Mouse (Mus musculus) limb, embryonic 14.5 days (tissue): ENCODE data around the gene Stoml3. TPM values are rescaled to one million over a fixed set of nuclear protein-coding genes. Genes with fewer than 3 reads are reported as not detected.

Source experiments
- ATAC-seq: fragments of 200-750 bp; cut with Nextera tagmentation; 2 replicates; pipeline ENCODE4 v1.8.0; 2017; ENCODE audit warnings: low read depth, moderate number of reproducible peaks, moderate TSS enrichment; ENCODE audit not compliant: low FRiP score
- DNase-seq: peaks from one replicate; pipeline ENCODE4 v3.0.0-alpha.2; 2015; ENCODE audit warnings: low spot score
- H3K27ac ChIP-seq: fragments of 300-500 bp; sonication (generic); replicated peaks from 2 replicates; pipeline ENCODE4 v1.5.1; 2014; ENCODE audit warnings: low read depth, mild to moderate bottlenecking, low read length, moderate library complexity, mixed read lengths
- H3K27me3 ChIP-seq: fragments of 300-500 bp; sonication (generic); 2 replicates; pipeline ENCODE4 v1.6.1; 2014; ENCODE audit warnings: low read length, mixed read lengths; ENCODE audit not compliant: control insufficient read depth, insufficient read depth
- H3K36me3 ChIP-seq: fragments of 300-500 bp; sonication (generic); 2 replicates; pipeline ENCODE4 v1.6.1; 2014; ENCODE audit warnings: mild to moderate bottlenecking, low read length, moderate library complexity, mixed read lengths; ENCODE audit not compliant: control insufficient read depth, insufficient read depth
- H3K4me1 ChIP-seq: fragments of 300-500 bp; sonication (generic); 2 replicates; pipeline ENCODE4 v1.6.1; 2014; ENCODE audit warnings: antibody characterized with exemption, low read length, mixed read lengths; ENCODE audit not compliant: control insufficient read depth, insufficient read depth
- H3K4me2 ChIP-seq: fragments of 300-500 bp; sonication (generic); replicated peaks from 2 replicates; pipeline ENCODE4 v1.6.1; 2014; ENCODE audit warnings: low read depth, mild to moderate bottlenecking, low read length, moderate library complexity; ENCODE audit not compliant: severe bottlenecking
- H3K4me3 ChIP-seq: fragments of 300-500 bp; sonication (generic); replicated peaks from 2 replicates; pipeline ENCODE4 v1.5.1; 2014; ENCODE audit warnings: low read length
- H3K9ac ChIP-seq: fragments of 300-500 bp; sonication (generic); 2 replicates; pipeline ENCODE4 v1.6.1; 2014; ENCODE audit warnings: mild to moderate bottlenecking, low read depth, low read length, moderate library complexity; ENCODE audit not compliant: severe bottlenecking
- H3K9me3 ChIP-seq: fragments of 300-500 bp; sonication (generic); 2 replicates; pipeline ENCODE4 v1.6.1; 2016; ENCODE audit warnings: low read length; ENCODE audit not compliant: control insufficient read depth
- POLR2A ChIP-seq: fragments of 200-500 bp; IDR thresholded peaks from 2 replicates; pipeline ENCODE4 v1.8.0; 2012; ENCODE audit warnings: inconsistent platforms, mild to moderate bottlenecking, moderate library complexity, borderline replicate concordance; ENCODE audit not compliant: insufficient read depth, insufficient read length; ENCODE audit errors: extremely low read depth
- WGBS: fragments of 180-500 bp; shearing (Covaris S2); extraction: QIAGEN DNeasy Blood & Tissue Kit; methylation state at CpG from one replicate; pipeline ENCODE4 v1.1.7; 2014; 5-methylcytosine and 5-hydroxymethylcytosine counted together
- polyA plus RNA-seq, 2 experiments: library from polyadenylated mRNA; depleted of rRNA in 1 of 2; stranded (reverse) in 1 of 2; unstranded in 1 of 2; fragments of >200 nt; fragmentation: Nextera tagmentation in 1 of 2; extraction: Ambion mirVana in 1 of 2; gene quantifications; 2 replicates each; pipeline versions ENCODE4 v1.2.1 to v1.2.3; 2012 to 2014

The Stoml3 gene
- polyA plus RNA-seq, 2 experiments: 0.03 to 0.14 TPM

GRCm38 (mm10) chr3:53477468-53477867 is 11.0 kb upstream of the Stoml3 start:
- WGBS: 90% methylated on average over 17 of the region's 17 CpGs
- peak; percentile 48 for ATAC-seq
- Histone ChIP-seq H3K4me3 (no peak overlapping the region), H3K27me3 (no peaks in the 10 kb centered on the region), H3K36me3 (peaks cover 88% of the 10 kb centered on the region), H3K4me2 (no peak overlapping the region), H3K4me1 (no peaks in the 10 kb centered on the region), H3K9ac (no peak overlapping the region), H3K9me3 (no peaks in the 10 kb centered on the region), H3K27ac (no peak overlapping the region)
- no peak for TF ChIP-seq POLR2A
- peak; percentile 12 for DNase-seq

- ATAC-seq: no peak
- H3K36me3 ChIP-seq: peaks cover 78% of the 10 kb centered on the region
- no peak for TF ChIP-seq POLR2A
These were observed 9.9 kb upstream of the Stoml3 start for GRCm38 (mm10) chr3:53478419-53479046.

GRCm38 (mm10) chr3:53483414-53484059 is 4.9 kb upstream of the Stoml3 start:
- no peak for DNase-seq
- H3K27ac ChIP-seq: no peak overlapping the region
- H3K27me3 ChIP-seq: no peaks in the 10 kb centered on the region
- no peaks in the 10 kb centered on the region for H3K9me3 ChIP-seq
- H3K9ac ChIP-seq: no peak overlapping the region
- 84% methylated on average over 8 of the region's 8 CpGs for WGBS
- no peak overlapping the region for H3K4me2 ChIP-seq
- no peak for ATAC-seq
- no peak for TF ChIP-seq POLR2A
- no peaks in the 10 kb centered on the region for H3K4me1 ChIP-seq
- H3K4me3 ChIP-seq: no peak overlapping the region
- H3K36me3 ChIP-seq: peaks cover 33% of the 10 kb centered on the region

More at GRCm38 (mm10) chr3:53478419-53479046, 9.9 kb upstream of the Stoml3 start:
- Histone ChIP-seq H3K9ac (no peak overlapping the region), H3K4me2 (no peak overlapping the region), H3K27me3 (no peaks in the 10 kb centered on the region), H3K4me3 (no peak overlapping the region), H3K27ac (no peak overlapping the region), H3K4me1 (no peaks in the 10 kb centered on the region), H3K9me3 (no peaks in the 10 kb centered on the region)
- 97% methylated on average over 30 of the region's 30 CpGs for WGBS
- no peak for DNase-seq

GRCm38 (mm10) chr3:53486561-53486960 is 1.9 kb upstream of the Stoml3 start:
- no peak overlapping the region for H3K27ac ChIP-seq
- no peaks in the 10 kb centered on the region for H3K27me3 ChIP-seq
- peaks cover 6% of the 10 kb centered on the region for H3K36me3 ChIP-seq
- no peaks in the 10 kb centered on the region for H3K4me1 ChIP-seq
- H3K9me3 ChIP-seq: no peaks in the 10 kb centered on the region
- WGBS: 75% methylated on average over 10 of the region's 10 CpGs
- TF ChIP-seq POLR2A: no peak
- peak; percentile 25 for DNase-seq
- H3K4me2 ChIP-seq: no peak overlapping the region
- H3K4me3 ChIP-seq: no peak overlapping the region
- ATAC-seq: no peak
- no peak overlapping the region for H3K9ac ChIP-seq

- no peak for ATAC-seq
- no peak for TF ChIP-seq POLR2A
- DNase-seq: no peak
These were observed 1.4 kb upstream of the Stoml3 start for GRCm38 (mm10) chr3:53486996-53487576.

More at GRCm38 (mm10) chr3:53486996-53487576, 1.4 kb upstream of the Stoml3 start:
- Histone ChIP-seq H3K9me3 (no peaks in the 10 kb centered on the region), H3K36me3 (peaks cover 1% of the 10 kb centered on the region; the same call in 1 of the 2 replicates), H3K27ac (no peak overlapping the region), H3K4me3 (no peak overlapping the region), H3K4me2 (no peak overlapping the region), H3K9ac (no peak overlapping the region), H3K27me3 (no peaks in the 10 kb centered on the region), H3K4me1 (no peaks in the 10 kb centered on the region)
- 72% methylated on average over 9 of the region's 9 CpGs for WGBS
